Mouse (Mus musculus): ENCODE data around the gene Apbb2.

The Apbb2 gene

GRCm38 (mm10) chr5:66550292-66550691 is 68.3 kb downstream of the Apbb2 start:
- DNase-seq (ENCODE audit: extremely low read depth, low read depth) = no peak

GRCm38 (mm10) chr5:66549691-66550090 is 68.9 kb downstream of the Apbb2 start:
- DNase-seq (ENCODE audit: extremely low read depth, low read depth) = no peak

- no peak for DNase-seq (ENCODE audit: extremely low read depth, low read depth)
Measured at GRCm38 (mm10) chr5:66546969-66547511, 71.5 kb downstream of the Apbb2 start.

DNA sequence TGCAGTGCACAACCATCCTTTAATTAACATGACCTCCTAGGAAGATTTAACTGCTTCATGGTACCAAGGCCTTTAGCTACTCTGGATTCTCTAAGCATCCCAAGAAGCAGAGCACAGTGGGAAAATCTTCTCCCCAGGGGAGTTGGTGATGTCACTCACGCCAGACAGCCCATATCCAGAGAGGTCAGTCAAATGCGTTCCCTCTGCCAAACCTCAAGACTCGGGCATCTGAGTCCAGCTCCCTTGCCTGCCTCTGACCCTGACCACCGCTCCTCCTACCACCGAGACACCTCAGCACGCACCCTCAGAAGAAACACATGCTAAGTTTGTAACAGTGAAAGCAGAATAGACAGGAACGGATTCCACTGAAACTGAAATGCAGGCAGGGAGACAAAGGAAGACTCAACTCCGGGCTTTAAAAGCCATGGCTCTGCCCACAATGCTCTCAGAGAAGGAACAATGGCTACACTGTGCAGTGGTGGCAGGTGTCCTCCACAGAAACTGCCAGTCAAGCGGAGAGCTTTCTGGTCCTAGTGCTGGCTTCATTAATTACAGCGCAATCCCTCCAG is 72.9 kb downstream of the Apbb2 start:
- DNase-seq (ENCODE audit: extremely low read depth, low read depth) = no peak

GRCm38 (mm10) chr5:66543761-66544160 is 74.8 kb downstream of the Apbb2 start:
- DNase-seq (ENCODE audit: extremely low read depth, low read depth) = no peak

DNA sequence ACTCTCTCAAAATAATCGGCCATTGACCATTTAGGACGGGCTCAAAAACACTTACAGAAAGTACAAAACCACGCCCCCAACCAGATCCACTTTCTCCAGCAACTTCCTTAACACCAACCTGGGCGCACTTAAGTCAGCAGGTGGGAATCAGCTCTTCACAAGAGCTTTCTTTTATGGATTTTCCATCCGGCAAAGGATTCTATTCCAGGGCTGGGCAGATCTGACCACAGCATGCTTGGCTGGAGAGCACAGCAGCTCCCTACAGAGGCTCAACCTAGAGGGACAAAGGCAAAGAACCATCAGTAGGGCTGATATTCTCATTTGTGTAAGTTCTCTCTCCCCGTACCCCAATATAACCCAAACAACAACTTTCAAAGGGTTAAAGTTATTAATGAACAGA is 75.2 kb downstream of the Apbb2 start:
- no peak for DNase-seq (ENCODE audit: extremely low read depth, low read depth)

GRCm38 (mm10) chr5:66542521-66542920 is 76.1 kb downstream of the Apbb2 start:
- DNase-seq (ENCODE audit: extremely low read depth, low read depth) = no peak

GRCm38 (mm10) chr5:66541385-66541784 is 77.2 kb downstream of the Apbb2 start:
- no peak for DNase-seq (ENCODE audit: extremely low read depth, low read depth)

GRCm38 (mm10) chr5:66540246-66540645 is 78.3 kb downstream of the Apbb2 start:
- no peak for DNase-seq (ENCODE audit: extremely low read depth, low read depth)

- DNase-seq (ENCODE audit: extremely low read depth, low read depth) = no peak
Measured at GRCm38 (mm10) chr5:66537811-66538210, 80.8 kb downstream of the Apbb2 start.

- DNase-seq (ENCODE audit: extremely low read depth, low read depth) = no peak
Measured at GRCm38 (mm10) chr5:66536696-66537358, 81.8 kb downstream of the Apbb2 start.

DNA sequence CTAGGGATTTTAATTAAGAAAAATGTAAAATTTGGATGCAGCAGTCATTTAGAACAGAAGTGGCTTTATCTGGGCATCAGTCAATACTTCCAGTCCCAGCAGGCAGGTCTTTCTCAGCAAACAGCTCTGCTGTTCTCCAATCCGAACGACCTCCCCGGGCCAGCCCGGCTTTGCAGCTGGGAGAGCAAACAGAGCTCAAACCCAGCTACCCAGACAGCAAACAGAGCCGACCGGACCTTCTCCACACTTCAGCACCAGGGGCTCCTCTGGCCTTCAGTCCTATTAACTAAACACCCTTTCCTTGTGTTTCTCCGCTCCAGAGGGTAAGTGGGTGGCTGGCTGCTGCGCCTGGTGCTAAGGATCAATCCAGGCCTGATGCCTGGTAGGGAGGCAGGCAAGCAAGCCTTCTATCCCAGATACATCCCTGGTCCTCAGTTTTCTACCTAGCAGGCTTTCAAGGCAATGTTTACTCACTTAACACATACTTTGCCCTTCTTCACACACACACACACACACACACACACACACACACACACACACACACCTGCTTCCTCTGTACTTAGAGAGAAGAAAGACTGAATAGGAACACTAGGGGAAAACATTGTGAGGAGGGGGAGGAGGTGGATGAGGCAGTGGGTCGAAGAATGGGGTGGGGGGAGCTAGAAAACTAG is 82.9 kb downstream of the Apbb2 start:
- DNase-seq (ENCODE audit: extremely low read depth, low read depth) = no peak

DNA sequence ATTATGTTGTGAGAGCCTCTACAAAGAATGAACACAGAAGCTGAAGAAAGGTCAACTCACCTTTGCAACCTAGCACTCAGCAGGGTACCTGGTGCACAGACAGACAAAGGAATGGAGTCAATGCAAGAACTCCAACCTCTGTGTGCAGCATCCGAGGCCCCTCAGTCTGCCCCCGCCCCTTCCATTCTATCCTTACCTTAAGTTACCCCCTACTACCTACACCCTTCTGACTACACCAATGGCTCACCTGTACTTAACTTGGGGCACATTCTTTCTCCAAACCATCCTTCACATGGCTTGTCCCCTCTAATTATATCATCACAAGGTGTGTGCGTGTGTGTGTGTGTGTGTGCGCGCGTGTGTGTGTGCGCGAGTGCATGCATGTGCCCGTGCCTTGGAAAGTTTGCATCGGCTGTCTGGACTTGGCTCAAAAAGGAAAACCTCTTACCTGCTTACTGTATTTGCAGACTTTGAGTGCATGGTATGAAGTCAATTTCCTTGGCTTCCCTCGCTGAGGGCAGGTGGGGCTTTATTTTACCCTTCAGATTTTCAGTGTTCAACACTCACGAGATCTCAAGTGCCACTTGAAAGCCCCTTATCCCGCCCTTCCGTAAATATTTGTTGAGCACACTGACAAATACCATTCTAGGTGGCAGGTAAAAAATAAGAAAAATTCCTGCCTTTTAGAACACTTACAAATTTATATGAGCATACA is 84.7 kb downstream of the Apbb2 start:
- DNase-seq (ENCODE audit: extremely low read depth, low read depth) = no peak

- no peak for DNase-seq (ENCODE audit: extremely low read depth, low read depth)
Measured at GRCm38 (mm10) chr5:66532827-66533226, 85.8 kb downstream of the Apbb2 start.

DNA sequence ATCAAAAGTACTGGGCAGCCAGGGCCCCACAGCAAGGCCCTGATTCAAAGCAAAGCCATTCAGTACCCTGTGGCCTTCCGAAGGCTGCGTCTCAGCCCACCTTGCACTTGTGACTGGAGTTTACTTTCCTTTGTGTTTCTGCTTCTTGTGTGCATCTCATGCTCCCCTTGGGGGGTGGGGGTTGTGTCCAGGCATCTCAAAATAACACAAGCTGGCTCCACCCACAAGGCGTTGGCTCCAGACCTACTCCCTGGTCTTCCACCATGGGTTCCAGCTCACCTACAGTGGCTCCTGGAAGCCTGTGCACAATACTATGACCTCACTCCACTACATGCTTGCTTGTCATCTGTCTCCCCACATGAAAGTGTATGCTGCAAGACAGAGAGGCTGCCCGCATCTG is 88.2 kb downstream of the Apbb2 start:
- no peak for DNase-seq (ENCODE audit: extremely low read depth, low read depth)

GRCm38 (mm10) chr5:66529631-66530030 is 89.0 kb downstream of the Apbb2 start:
- no peak for DNase-seq (ENCODE audit: extremely low read depth, low read depth)

- no peak for DNase-seq (ENCODE audit: extremely low read depth, low read depth)
Measured at GRCm38 (mm10) chr5:66528567-66528966, 90.0 kb downstream of the Apbb2 start.

GRCm38 (mm10) chr5:66527090-66527489 is 91.5 kb downstream of the Apbb2 start:
- no peak for DNase-seq (ENCODE audit: extremely low read depth, low read depth)

DNA sequence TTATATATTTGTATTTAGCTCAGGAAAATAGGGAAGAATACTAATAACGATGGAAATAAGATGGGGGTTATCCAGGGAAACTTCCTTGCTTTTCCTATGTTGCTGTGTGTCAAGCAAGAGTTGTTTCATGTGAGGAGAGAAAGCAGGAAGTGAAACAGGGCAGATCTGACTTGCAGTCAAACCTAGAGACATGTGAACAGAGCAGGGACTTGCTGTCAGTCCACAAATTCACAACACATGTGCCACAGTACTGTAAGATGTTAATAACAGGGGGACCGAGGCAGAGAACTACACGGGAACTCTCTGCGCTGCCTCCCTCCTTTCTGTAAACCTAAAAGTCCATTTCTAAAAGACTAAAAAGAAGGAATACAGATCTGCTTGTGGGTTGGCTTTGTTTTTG is 93.6 kb downstream of the Apbb2 start:
- no peak for DNase-seq (ENCODE audit: extremely low read depth, low read depth)

- DNase-seq (ENCODE audit: extremely low read depth, low read depth) = peak; percentile 5
Measured at GRCm38 (mm10) chr5:66523681-66524503, 94.7 kb downstream of the Apbb2 start.

- no peak for DNase-seq (ENCODE audit: extremely low read depth, low read depth)
Measured at GRCm38 (mm10) chr5:66521250-66521649, 97.3 kb downstream of the Apbb2 start.

Measured in MEL-GATA-1-ER (cell line).